Mouse (Mus musculus) liver, postnatal 0 days (tissue): ENCODE measurements around the gene Nova2.

Experiments used
- CTCF ChIP-seq: sonication (generic); IDR thresholded peaks from 2 replicates; pipeline ENCODE4 v1.5.1; 2016; ENCODE audit warnings: antibody characterized with exemption, low read depth
- EP300 ChIP-seq: IDR thresholded peaks from 2 replicates; pipeline ENCODE4 v1.6.1; 2016; ENCODE audit warnings: antibody characterized with exemption, low read depth, mild to moderate bottlenecking

GRCm38 (mm10) chr7:18923711-18924191 is 1.9 kb upstream of the Nova2 start:
- TF ChIP-seq CTCF (no peak), EP300 (no peak)
